8 mouse cellular contexts compared by ENCODE assay signal in genomic region chr9:72808176-72808575, GRCm38 (mm10). TPM values are rescaled to one million over a fixed set of nuclear protein-coding genes. Genes with fewer than 3 reads are reported as not detected.
DNase-seq lines count a peak whose midpoint lies in the region; ATAC-seq and TF ChIP-seq lines count a peak whose summit lies in the region.

No protein-coding gene starts in this region.

- H3K9me3 ChIP-seq in heart, embryonic 12.5 days (replicated peaks), result no peaks in the 10 kb centered on the region
- no peaks in the 10 kb centered on the region for H3K9me3 ChIP-seq in ES-E14 (ENCODE audit: control insufficient read depth, insufficient read depth, low read depth, low read length)
- H3K9me3 ChIP-seq in hindbrain, embryonic 11.5 days (ENCODE audit: control insufficient read depth, low read length), result no peaks in the 10 kb centered on the region
- no peaks in the 10 kb centered on the region for H3K9me3 ChIP-seq in midbrain, embryonic 14.5 days (ENCODE audit: control insufficient read depth, low read length)

- peaks cover 51% of the 10 kb centered on the region for H3K4me1 ChIP-seq in heart, embryonic 12.5 days (replicated peaks)
- H3K4me1 ChIP-seq in ES-E14 (ENCODE audit: control insufficient read depth in 2 of 2, insufficient read depth in 2 of 2, low read length in 2 of 2, poor library complexity in 1 of 2), result peaks cover 8 to 10% of the 10 kb centered on the region in 2 experiments
- H3K4me1 ChIP-seq in hindbrain, embryonic 11.5 days (replicated peaks; ENCODE audit: control insufficient read depth, insufficient read depth, low read length), result peaks cover 6% of the 10 kb centered on the region
- peaks cover 20% of the 10 kb centered on the region for H3K4me1 ChIP-seq in midbrain, embryonic 14.5 days (ENCODE audit: control insufficient read depth, insufficient read depth, low read length)

- DNase-seq in heart, postnatal 10 days, result no peak
- DNase-seq in ES-E14 (ENCODE audit: low read depth, low spot score), result no peak
- peak; percentile 57 for DNase-seq in hindbrain, embryonic 11.5 days (ENCODE audit: low spot score)
- DNase-seq in midbrain, embryonic 14.5 days, result no peak
- DNase-seq in gastrocnemius, adult 18-20 months (ENCODE audit: low spot score), result no peak
- no peak for DNase-seq in cerebellum, adult 11 months
- no peak for DNase-seq in kidney, adult 8-10 months

- no peaks in the 10 kb centered on the region for H3K27me3 ChIP-seq in heart, embryonic 12.5 days (replicated peaks)
- no peaks in the 10 kb centered on the region for H3K27me3 ChIP-seq in hindbrain, embryonic 11.5 days (ENCODE audit: control insufficient read depth, insufficient read depth, low read length)
- H3K27me3 ChIP-seq in midbrain, embryonic 14.5 days (ENCODE audit: control insufficient read depth, insufficient read depth, low read length), result peaks cover 9% of the 10 kb centered on the region; the same call in 1 of the 2 replicates

- in situ Hi-C loops in ES-E14 (cut with MboI; ENCODE audit: low sequenced_read_pairs in 2 of 2, unreplicated experiment in 2 of 2), result no loop called here

- H3K27ac ChIP-seq in heart, embryonic 12.5 days (ENCODE audit: poor library complexity, severe bottlenecking), result no peak overlapping the region
- H3K27ac ChIP-seq in ES-E14 (ENCODE audit: insufficient read depth, low read depth, low read length, poor library complexity, severe bottlenecking), result no peak overlapping the region; the same call in 1 of the 2 replicates
- peak overlapping the region; percentile 94; the same call in 1 of the 2 replicates for H3K27ac ChIP-seq in hindbrain, embryonic 11.5 days (ENCODE audit: low read depth, low read length)
- no peak overlapping the region for H3K27ac ChIP-seq in midbrain, embryonic 14.5 days (replicated peaks; ENCODE audit: low read depth, low read length)

- H3K36me3 ChIP-seq in heart, embryonic 12.5 days, result no peaks in the 10 kb centered on the region
- H3K36me3 ChIP-seq in ES-E14 (ENCODE audit: control insufficient read depth, insufficient read depth, low read length, poor library complexity, severe bottlenecking), result no peaks in the 10 kb centered on the region
- H3K36me3 ChIP-seq in hindbrain, embryonic 11.5 days (ENCODE audit: control insufficient read depth, insufficient read depth, low read length), result no peaks in the 10 kb centered on the region
- no peaks in the 10 kb centered on the region for H3K36me3 ChIP-seq in midbrain, embryonic 14.5 days (ENCODE audit: control insufficient read depth, insufficient read depth, low read length)

- peak overlapping the region; percentile 89 for H3K4me2 ChIP-seq in heart, embryonic 12.5 days
- H3K4me2 ChIP-seq in hindbrain, embryonic 11.5 days (replicated peaks; ENCODE audit: low read depth, low read length), result peak overlapping the region; percentile 92
- peak overlapping the region; percentile 100 for H3K4me2 ChIP-seq in midbrain, embryonic 14.5 days (ENCODE audit: low read length)

- intact Hi-C loops in heart, postnatal 10 days (cut with DNase I), result loop anchor here (5.0 kb wide), 1 partner anchor 41 kb away; no protein-coding TSS in a partner anchor

- ATAC-seq in heart, embryonic 12.5 days (ENCODE audit: insufficient number of reproducible peaks, low FRiP score), result no peak
- ATAC-seq in hindbrain, embryonic 11.5 days (ENCODE audit: low FRiP score), result no peak
- no peak for ATAC-seq in midbrain, embryonic 14.5 days (ENCODE audit: low FRiP score, low TSS enrichment)

- peak overlapping the region; percentile 84 for H3K9ac ChIP-seq in heart, embryonic 12.5 days
- no peak overlapping the region for H3K9ac ChIP-seq in ES-E14 (ENCODE audit: insufficient read depth, low read depth, low read length, poor library complexity, severe bottlenecking)
- H3K9ac ChIP-seq in hindbrain, embryonic 11.5 days (ENCODE audit: low read depth, low read length), result peak overlapping the region; percentile 94
- H3K9ac ChIP-seq in midbrain, embryonic 14.5 days (replicated peaks; ENCODE audit: low read length), result no peak overlapping the region

- peak overlapping the region; percentile 80 for H3K4me3 ChIP-seq in heart, embryonic 12.5 days
- peak overlapping the region; percentile 78 to 86; a peak in 3 of 4 replicates for H3K4me3 ChIP-seq in ES-E14 (ENCODE audit: insufficient read depth in 1 of 2, low read depth in 1 of 2, low read length in 2 of 2, poor library complexity in 1 of 2, severe bottlenecking in 1 of 2)
- H3K4me3 ChIP-seq in hindbrain, embryonic 11.5 days (ENCODE audit: low read depth, low read length), result peak overlapping the region; percentile 89
- peak overlapping the region; percentile 73 for H3K4me3 ChIP-seq in midbrain, embryonic 14.5 days (replicated peaks; ENCODE audit: low read depth, low read length)

- under 1% methylated on average over 6 of the region's 6 CpGs for WGBS in heart, embryonic 12.5 days
- 1% methylated on average over 6 of the region's 6 CpGs for WGBS in hindbrain, embryonic 11.5 days
- WGBS in midbrain, embryonic 14.5 days, result 0% methylated on average over 6 of the region's 6 CpGs

TF ChIP-seq in ES-E14, 5 proteins besides CTCF, POLR2A, EP300 and RAD21:
- TF ChIP-seq ZNF384 (IDR thresholded peaks at IDR 0.05; ENCODE audit: low read depth, low read length) (peak; percentile 63), HCFC1 (IDR thresholded peaks at IDR 0.05; ENCODE audit: borderline replicate concordance, insufficient read depth, low read length) (no peak)

RNA-seq across cellular contexts. Expression of gene Prtg, which starts 1.5 kb away (rescaled TPM):
- 2.2 and 2.7 TPM in 2 replicates for polyA plus RNA-seq in heart, embryonic 12.5 days (2016; fragmentation: Nextera tagmentation; extraction: Ambion mirVana)
- total RNA-seq in heart, postnatal 10 days (2021), result under 1 TPM; 0.22 TPM
- 28.8 and 31.1 TPM in 2 replicates for total RNA-seq in ES-E14 (2012; rRNA removed)
- 4.7 and 5.4 TPM in 2 replicates for polyA plus RNA-seq in hindbrain, embryonic 11.5 days (2014; fragmentation: Nextera tagmentation; extraction: Ambion mirVana)
- polyA plus RNA-seq in midbrain, embryonic 14.5 days (2014; fragmentation: Nextera tagmentation; extraction: Ambion mirVana), result 0.30 and 0.54 TPM in 2 replicates
- total RNA-seq in gastrocnemius, adult 18-20 months (2021), result under 1 TPM; 0.02 to 0.07 TPM

Comparison
In these comparisons a context has a peak if more than half of its experiments do, and no peak if none do; other contexts are left out.
1. H3K9ac ChIP-seq: peak in heart, embryonic 12.5 days (single experiment) and hindbrain, embryonic 11.5 days (single experiment); none in ES-E14 (single experiment) and midbrain, embryonic 14.5 days (single experiment).
2. RNA of gene Prtg, which starts 1.5 kb away (total RNA-seq): 28.8 to 31.1 TPM in ES-E14; 0.22 TPM in heart, postnatal 10 days and 0.02 to 0.07 TPM in gastrocnemius, adult 18-20 months; every median in the first group is over 10 times any median in the second.
3. Peak in every context shown above with its lines, with median percentiles within 50 percentile points of each other: H3K4me2 ChIP-seq and H3K4me3 ChIP-seq.